Mouse (Mus musculus) brain, embryonic 18.5 days (tissue): Measurements from ENCODE around the gene Insig1.

ENCODE experiments used
- DNase-seq: peaks from one replicate; pipeline ENCODE4 v3.0.0-alpha.2; 2012; ENCODE audit warnings: low read depth, low spot score

Insig1 gene

GRCm38 (mm10) chr5:28070828-28071455 lies at the start of gene Insig1:
Gene Insig1 (plus strand): TSS chr5:28071363.
- DNase-seq = peak; percentile 93

- DNase-seq = no peak
Observed at GRCm38 (mm10) chr5:28023452-28023851, 47.7 kb upstream of the Insig1 start.

DNA sequence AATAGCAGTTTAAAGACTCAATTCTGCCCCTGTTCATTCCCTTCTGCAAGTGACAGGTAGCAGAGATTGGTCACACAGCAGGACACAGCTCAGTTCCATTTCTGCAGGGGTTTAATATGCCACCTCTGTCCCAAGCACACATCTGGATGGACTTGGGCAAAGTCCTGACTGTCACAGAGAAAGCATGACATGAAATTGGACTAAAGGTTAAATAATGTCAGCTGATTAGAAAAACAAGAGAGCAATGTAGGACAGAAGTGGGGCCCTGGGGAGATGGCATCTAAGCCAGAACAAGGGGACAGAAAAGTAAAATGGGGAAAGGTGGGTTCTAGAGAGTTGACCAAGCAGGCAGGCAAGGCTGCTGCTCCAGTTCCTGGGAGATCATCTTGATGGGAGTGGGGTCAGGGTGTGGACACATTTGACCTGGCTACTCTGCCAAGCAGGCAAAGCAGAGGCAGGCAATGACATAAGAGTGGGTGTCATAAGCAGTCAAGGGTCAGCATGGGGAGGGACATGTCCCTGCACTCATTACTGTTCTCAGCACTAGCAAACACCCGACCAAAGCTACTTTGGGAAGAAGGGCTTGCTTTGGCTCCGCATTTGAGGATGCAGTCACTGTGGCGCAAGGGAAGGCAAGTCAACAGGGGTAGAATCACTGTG lies 39.5 kb upstream of the Insig1 start:
- no peak for DNase-seq

GRCm38 (mm10) chr5:28032866-28033265 lies 38.3 kb upstream of the Insig1 start:
- no peak for DNase-seq

DNA sequence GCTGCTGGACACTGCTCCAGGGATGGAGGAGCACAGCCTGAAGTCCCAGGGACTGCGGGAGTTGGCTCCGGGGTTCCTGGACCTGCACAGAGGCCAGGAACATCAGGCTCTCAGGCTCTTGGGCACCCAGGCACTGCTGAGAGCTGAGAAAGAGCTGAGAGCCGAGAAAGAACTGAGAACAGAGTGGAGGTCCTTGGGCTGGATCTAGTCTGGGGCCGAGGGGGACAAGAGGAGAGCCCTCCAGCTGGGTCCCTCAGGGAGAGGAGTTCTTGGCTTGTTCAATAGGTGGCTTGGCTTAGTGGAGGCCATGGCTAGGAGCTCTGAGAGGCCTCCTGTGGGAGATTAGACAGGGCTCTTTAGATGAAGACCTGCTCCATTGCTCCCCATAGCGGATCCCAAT lies 37.9 kb upstream of the Insig1 start:
- no peak for DNase-seq

DNA sequence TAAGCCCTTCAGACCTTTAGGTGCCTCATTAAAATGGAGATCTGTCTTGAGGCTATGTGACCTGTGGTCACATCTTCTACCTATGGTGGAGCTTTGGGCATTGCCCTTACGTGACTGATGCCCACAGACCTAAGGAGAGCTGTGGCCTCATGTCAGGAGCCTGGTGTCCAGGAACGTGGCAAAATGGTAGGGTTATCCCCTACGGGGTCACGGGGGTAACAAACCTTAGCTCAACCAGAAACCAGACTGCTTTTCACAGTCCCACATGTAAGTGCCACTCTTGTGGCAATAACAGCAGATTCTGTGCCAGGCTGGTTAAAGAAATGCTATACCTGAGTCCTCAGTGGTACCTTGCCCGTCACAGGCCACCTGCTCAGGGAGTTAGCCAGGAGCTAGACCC lies 37.3 kb upstream of the Insig1 start:
- DNase-seq = no peak

- DNase-seq = no peak
Observed at GRCm38 (mm10) chr5:28036011-28036410, 35.2 kb upstream of the Insig1 start.

GRCm38 (mm10) chr5:28036518-28036917 lies 34.6 kb upstream of the Insig1 start:
- DNase-seq = no peak

- no peak for DNase-seq
Observed at GRCm38 (mm10) chr5:28037172-28037591, 34.0 kb upstream of the Insig1 start.

GRCm38 (mm10) chr5:28037639-28038038 lies 33.5 kb upstream of the Insig1 start:
- no peak for DNase-seq

DNA sequence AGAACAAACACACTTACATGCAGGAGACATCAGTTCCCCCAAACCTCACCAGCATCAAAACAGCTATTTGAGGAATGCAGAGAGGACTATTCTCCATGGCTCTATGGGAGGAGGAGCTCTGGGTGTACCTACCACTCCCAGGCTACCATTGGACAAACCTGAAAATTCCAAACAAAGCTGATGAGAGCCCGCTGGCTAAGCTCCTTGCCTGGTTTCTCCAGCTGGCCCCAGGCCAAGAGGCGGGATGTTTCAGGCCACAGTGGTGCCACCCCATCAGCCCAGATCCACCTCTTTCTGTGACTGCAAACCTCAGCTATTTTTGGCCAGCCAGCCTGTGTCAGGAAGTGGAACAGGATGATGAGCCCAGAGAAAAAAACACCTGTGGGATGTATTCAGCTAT lies 33.0 kb upstream of the Insig1 start:
- no peak for DNase-seq

DNA sequence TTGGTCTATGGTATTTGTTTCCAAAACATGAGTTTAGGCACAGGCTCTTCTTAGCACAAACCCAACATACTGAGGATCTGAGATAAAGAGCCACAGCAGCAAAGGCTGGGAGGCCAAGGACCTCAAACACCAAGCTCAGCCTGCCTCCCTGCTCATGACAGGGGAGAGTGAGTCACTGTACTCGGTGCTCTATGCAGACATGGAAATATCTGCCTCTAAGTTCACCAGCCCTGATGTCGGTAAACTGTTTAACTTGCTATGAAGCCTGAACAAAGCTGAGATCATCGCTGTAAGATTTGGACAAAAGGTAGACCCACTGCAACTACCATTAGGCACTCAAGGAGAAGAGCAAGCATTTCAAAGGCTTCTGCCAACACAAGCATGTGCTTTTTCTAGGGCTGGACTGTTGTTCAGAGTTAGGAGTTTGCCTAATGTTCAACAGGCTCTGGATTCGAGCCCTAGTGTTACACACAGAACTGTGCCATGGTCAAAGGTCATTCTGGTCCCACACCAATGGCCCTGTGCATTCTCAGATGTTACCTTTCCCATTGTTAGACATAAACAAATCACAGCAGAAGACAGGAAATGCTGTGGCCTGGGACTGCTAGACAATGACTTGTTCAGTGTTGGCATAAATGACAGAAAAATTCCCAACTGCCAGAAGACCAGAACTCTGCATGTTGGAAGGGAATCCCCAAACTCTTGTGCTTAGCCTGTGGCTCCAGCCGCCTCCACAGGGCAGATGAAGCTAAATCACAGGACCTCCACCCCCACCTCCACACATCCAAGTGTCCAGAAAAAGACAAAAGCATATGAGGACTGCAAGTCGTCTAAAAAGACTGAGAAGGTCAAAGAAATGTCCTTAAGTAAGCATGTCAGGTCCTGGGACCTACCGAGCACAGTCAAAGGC lies 31.2 kb upstream of the Insig1 start:
- DNase-seq = no peak

DNA sequence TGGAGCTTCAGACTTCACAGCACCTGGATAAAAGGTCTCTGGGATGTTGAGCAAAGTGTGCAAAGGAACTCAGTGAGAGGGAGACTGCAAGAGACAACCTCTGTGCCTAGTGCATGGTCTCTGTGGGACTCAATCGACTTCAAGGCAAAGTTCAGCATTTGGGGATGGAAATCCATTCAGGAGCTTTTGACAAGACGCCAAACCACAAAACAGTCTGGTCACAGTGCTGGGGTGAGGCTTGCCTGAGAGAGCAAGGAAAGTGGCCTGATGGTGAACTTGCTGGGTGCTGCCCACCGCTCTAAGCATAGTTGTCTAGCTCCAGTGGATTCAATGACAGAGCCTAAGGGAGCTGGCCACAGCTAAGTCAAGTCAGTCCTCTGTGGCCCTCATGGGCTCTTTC lies 30.4 kb upstream of the Insig1 start:
- DNase-seq = no peak

GRCm38 (mm10) chr5:28042021-28042420 lies 29.1 kb upstream of the Insig1 start:
- no peak for DNase-seq

DNA sequence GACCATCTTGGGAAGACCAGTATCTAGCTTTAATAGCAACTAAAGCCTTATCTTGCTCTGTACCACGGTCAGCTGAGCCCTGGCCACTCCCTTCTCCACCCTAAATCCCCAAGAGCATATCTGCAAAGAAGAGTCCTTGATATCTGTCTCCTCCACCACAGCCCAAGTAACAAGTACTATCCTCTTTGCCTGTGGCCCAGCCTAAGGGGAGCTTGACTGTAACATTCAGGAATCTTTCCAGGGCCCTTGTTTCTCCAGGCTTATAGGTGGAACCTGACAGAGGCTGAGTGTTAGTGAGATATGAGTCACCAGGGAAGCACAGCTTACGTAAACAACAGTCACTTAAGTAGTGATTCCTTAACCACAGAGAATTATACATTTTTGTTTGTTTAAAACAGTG lies 28.4 kb upstream of the Insig1 start:
- DNase-seq = no peak

GRCm38 (mm10) chr5:28043386-28043785 lies 27.8 kb upstream of the Insig1 start:
- DNase-seq = no peak

DNA sequence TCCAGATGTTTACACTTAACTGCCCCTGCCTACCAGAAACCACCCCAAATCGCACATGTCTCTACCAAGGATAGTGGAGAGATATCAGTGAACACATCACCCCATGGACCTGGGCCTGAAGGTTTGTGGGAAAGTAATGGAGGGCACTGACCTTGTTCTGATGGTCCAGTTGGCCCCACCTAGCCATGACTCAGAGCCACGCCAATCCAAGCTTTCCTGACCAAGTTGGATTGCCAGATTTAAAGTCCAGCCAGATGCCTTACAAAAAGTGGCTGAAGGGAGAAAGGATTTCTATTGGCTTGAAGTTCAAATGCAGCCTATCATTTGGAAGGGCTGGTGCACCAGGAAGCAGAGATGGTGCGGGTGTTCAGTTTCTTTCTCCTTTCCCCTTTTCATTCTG lies 24.2 kb upstream of the Insig1 start:
- DNase-seq = no peak

GRCm38 (mm10) chr5:28047961-28048360 lies 23.2 kb upstream of the Insig1 start:
- DNase-seq = no peak

DNA sequence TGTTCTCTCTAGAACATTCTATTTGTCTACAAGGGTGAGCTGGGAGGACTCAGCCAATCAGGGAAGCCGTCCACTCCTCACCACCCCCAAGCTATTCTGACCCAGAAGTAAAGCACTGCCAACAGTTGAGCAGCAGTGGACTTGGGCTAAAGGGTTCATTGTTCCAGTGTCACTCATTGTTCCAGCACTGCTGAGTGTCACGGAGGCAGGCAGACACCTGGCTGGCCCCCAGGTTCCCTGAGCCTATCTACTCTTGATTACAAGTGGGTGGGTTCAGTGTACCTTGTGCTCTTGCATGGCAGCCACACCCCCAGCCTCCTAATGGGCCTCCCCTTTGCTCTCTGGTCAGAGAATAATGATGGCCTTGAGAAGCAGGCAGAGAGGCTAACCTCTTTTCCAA lies 15.7 kb upstream of the Insig1 start:
- no peak for DNase-seq

DNA sequence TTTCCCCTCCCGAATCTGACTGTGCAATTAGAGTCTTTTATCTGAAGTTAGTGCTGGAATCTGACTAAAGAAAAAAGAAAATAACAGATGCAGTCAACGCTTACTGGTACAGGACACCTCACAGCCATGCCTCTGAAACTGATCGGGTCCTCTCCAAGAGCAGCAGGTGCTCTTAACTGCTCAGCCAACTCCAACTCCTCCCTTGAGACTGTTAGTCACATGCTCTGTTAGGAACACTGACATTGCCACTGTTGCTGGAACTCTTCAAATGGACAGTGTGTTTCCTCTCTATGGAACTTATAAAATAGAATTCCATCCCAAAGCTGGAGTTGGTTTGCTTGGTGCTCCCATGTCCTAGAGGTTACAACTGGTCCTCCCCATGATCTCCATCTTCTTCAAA lies 14.3 kb upstream of the Insig1 start:
- DNase-seq = no peak

DNA sequence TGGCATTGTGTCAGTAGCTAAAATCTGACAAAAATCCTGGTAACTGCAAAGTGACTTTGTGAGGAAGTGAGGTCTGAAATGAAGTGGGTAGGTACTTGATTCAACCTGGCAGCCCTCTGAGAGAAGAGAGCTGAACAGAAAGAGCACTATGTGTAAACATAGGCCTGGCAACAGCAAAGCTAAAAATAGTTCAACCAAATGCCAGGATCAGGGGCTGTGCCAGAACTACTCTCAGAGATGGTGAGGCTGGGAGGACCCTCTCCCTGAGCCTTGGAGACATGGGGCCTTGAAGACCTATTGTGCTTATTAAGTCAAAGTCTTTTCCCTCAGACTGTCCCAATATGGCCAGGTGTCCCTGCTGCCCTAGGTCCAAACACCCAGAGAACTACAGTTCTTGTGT lies 10.7 kb upstream of the Insig1 start:
- no peak for DNase-seq

DNA sequence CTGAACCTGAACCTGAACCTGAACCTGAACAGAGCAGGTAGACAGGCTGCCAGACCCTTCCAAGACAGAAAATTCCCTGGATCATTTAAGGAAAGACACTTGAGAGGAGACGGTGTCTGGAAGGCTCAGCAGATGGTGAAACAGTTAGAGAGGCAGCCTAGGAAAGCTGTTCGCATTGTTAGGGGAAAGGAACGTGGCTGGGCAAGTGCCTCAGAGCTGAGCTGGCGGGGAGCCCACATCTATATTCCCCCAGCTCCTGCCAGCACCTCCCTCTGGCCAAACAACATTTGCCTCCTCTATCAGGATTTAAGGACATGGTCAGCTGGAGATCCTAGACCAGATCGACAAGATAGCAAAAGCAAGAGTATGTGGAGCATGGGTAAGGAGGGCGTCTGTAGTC lies 10.2 kb upstream of the Insig1 start:
- no peak for DNase-seq
